Mouse (Mus musculus): ENCODE data around the gene Tmem136. TPM values are rescaled to one million over a fixed set of nuclear protein-coding genes. Genes with fewer than 3 reads are reported as not detected.

Gene Tmem136
- total and polyA plus RNA-seq, 3 experiments, result 0.17 to 3.8 (median 0.34) TPM

- dilution Hi-C loops (cut with MboI; ENCODE audit: extremely low pct_ligation_motif_present, extremely low pct_unique_long_range_greater_than_20kb, low sequenced_read_pairs), result no loop called here
- H3K9me3 ChIP-seq (replicated peaks; ENCODE audit: low read length), result no peaks in the 10 kb centered on the region
- peak; percentile 2; the same call in 1 of the 2 replicates for TF ChIP-seq MAFK (IDR thresholded peaks at IDR 0.05; ENCODE audit: insufficient replicate concordance, low read length)
- no peak for TF ChIP-seq TBP (conservative IDR thresholded peaks at IDR 0.05; ENCODE audit: low read depth, low read length)
- peaks cover 17% of the 10 kb centered on the region for H3K79me2 ChIP-seq (replicated peaks; ENCODE audit: control insufficient read depth, extremely low read depth, insufficient read depth, poor library complexity, severe bottlenecking)
- no peak overlapping the region for H3K9ac ChIP-seq (ENCODE audit: insufficient read depth, low read depth)
- no peaks in the 10 kb centered on the region for H3K27me3 ChIP-seq (replicated peaks)
- H3K27ac ChIP-seq (ENCODE audit: insufficient read depth, low read depth), result no peak overlapping the region
- H3K4me2 ChIP-seq (ENCODE audit: insufficient read depth, low read depth, poor library complexity, severe bottlenecking), result no peak overlapping the region
- H3K4me1 ChIP-seq (ENCODE audit: control insufficient read depth in 1 of 2, insufficient read depth in 2 of 2), result peaks cover 5 to 18% of the 10 kb centered on the region in 2 experiments
- H3K4me3 ChIP-seq (replicated peaks in 1 of 3; ENCODE audit: low read depth in 2 of 3, low read length in 2 of 3, poor library complexity in 1 of 3), result no peak overlapping the region
- DNase-seq (ENCODE audit: extremely low read depth), result no peak
- H3K36me3 ChIP-seq (replicated peaks in 1 of 2; ENCODE audit: control insufficient read depth in 1 of 2, insufficient read depth in 1 of 2, low read length in 1 of 2), result peaks cover 0 to 14% of the 10 kb centered on the region in 2 experiments
- in situ Hi-C loops (cut with MboI; ENCODE audit: low pct_ligation_motif_present, low pct_unique_long_range_greater_than_20kb, low sequenced_read_pairs), result loop anchor here (5.0 kb wide), 1 partner anchor 105 kb away; no protein-coding TSS in a partner anchor
These were observed 8.8 kb downstream of the Tmem136 start for GRCm38 (mm10) chr9:43107555-43107954.

- peak within 1 kb of the TSS; percentile 52 for H3K27ac ChIP-seq (ENCODE audit: insufficient read depth, low read depth)
- H3K36me3 ChIP-seq (replicated peaks in 1 of 2; ENCODE audit: control insufficient read depth in 1 of 2, insufficient read depth in 1 of 2, low read length in 1 of 2), result peaks cover 0 to 14% of the 10 kb centered on the region in 2 experiments
- DNase-seq (ENCODE audit: extremely low read depth), result peak; percentile 28
- no peaks in the 10 kb centered on the region for H3K27me3 ChIP-seq (replicated peaks)
- peak within 1 kb of the TSS; percentile 62 for H3K4me2 ChIP-seq (ENCODE audit: insufficient read depth, low read depth, poor library complexity, severe bottlenecking)
- H3K79me2 ChIP-seq (replicated peaks; ENCODE audit: control insufficient read depth, extremely low read depth, insufficient read depth, poor library complexity, severe bottlenecking), result peaks cover 20% of the 10 kb centered on the region
- peak within 1 kb of the TSS; percentile 80 for H3K9ac ChIP-seq (ENCODE audit: insufficient read depth, low read depth)
- in situ Hi-C loops (cut with MboI; ENCODE audit: low pct_ligation_motif_present, low pct_unique_long_range_greater_than_20kb, low sequenced_read_pairs), result loop anchor here (5.0 kb wide), 1 partner anchor 105 kb away; no protein-coding TSS in a partner anchor
- H3K4me1 ChIP-seq (ENCODE audit: control insufficient read depth in 1 of 2, insufficient read depth in 2 of 2), result peaks cover 5 to 20% of the 10 kb centered on the region in 2 experiments
- dilution Hi-C loops (cut with MboI; ENCODE audit: extremely low pct_ligation_motif_present, extremely low pct_unique_long_range_greater_than_20kb, low sequenced_read_pairs), result no loop called here
- H3K9me3 ChIP-seq (replicated peaks; ENCODE audit: low read length), result no peaks in the 10 kb centered on the region
- peak within 1 kb of the TSS; percentile 85 to 96 (median 86) for H3K4me3 ChIP-seq (replicated peaks in 1 of 3; ENCODE audit: low read depth in 2 of 3, low read length in 2 of 3, poor library complexity in 1 of 3)
- no peak for TF ChIP-seq EP300 (IDR thresholded peaks at IDR 0.05; ENCODE audit: low read length)
- TF ChIP-seq IRF4 (IDR thresholded peaks at IDR 0.05; ENCODE audit: low read depth, low read length), result no peak
- TF ChIP-seq ZNF384 (IDR thresholded peaks at IDR 0.05; ENCODE audit: low read depth, low read length), result peak; percentile 49; the same call in 1 of the 2 replicates
- TF ChIP-seq ZKSCAN1 (IDR thresholded peaks at IDR 0.05; ENCODE audit: borderline replicate concordance, low read depth, low read length), result no peak
- peak; percentile 32 to 57; a peak in 2 of 4 replicates for TF ChIP-seq CTCF (conservative IDR thresholded peaks at IDR 0.05 in 1 of 2, IDR thresholded peaks at IDR 0.05 in 1 of 2; ENCODE audit: low read depth in 2 of 2, low read length in 2 of 2)
- peak; percentile 39 for TF ChIP-seq SMC3 (IDR thresholded peaks at IDR 0.05; ENCODE audit: low read depth, low read length)
- TF ChIP-seq MAX (IDR thresholded peaks at IDR 0.05; ENCODE audit: low read length), result no peak
- no peak for TF ChIP-seq MAZ (IDR thresholded peaks at IDR 0.05; ENCODE audit: low read depth, low read length)
- TF ChIP-seq JUND (conservative IDR thresholded peaks at IDR 0.05; ENCODE audit: low read depth, low read length), result no peak
- TF ChIP-seq NELFE (IDR thresholded peaks at IDR 0.05; ENCODE audit: low read depth, low read length), result no peak
- no peak for TF ChIP-seq CHD1 (IDR thresholded peaks at IDR 0.05; ENCODE audit: low read depth, low read length)
- TF ChIP-seq SIN3A (IDR thresholded peaks at IDR 0.05; ENCODE audit: low read length), result no peak
- TF ChIP-seq PAX5 (IDR thresholded peaks at IDR 0.05; ENCODE audit: low read length), result no peak
- no peak; the same call in 1 of the 2 replicates for TF ChIP-seq MAFK (IDR thresholded peaks at IDR 0.05; ENCODE audit: insufficient replicate concordance, low read length)
- TF ChIP-seq MEF2A (IDR thresholded peaks at IDR 0.05; ENCODE audit: borderline replicate concordance, low read depth, low read length), result peak; percentile 58; the same call in 1 of the 2 replicates
- peak; percentile 47 for TF ChIP-seq RAD21 (IDR thresholded peaks at IDR 0.05; ENCODE audit: low read depth, low read length)
- TF ChIP-seq KAT2A (IDR thresholded peaks at IDR 0.05; ENCODE audit: insufficient replicate concordance, low read length), result no peak
- TF ChIP-seq POLR2AphosphoS2 (IDR thresholded peaks at IDR 0.05; ENCODE audit: low read depth, low read length), result no peak
- TF ChIP-seq MXI1 (IDR thresholded peaks at IDR 0.05; ENCODE audit: low read depth, low read length), result no peak
These were observed 9.2 kb downstream of the Tmem136 start, which contains the start of gene Arhgef12 for GRCm38 (mm10) chr9:43107187-43107517. Arhgef12 (minus strand) TSS chr9:43107239.
